Mouse (Mus musculus): ENCODE data around the gene Wfdc10.
"Not testable (repeated sequence)": the region's sequence is repeated elsewhere in the genome, so short reads cannot be mapped to it uniquely, and the experiment has no call there.

Wfdc10 gene

GRCm38 (mm10) chr2:164655858-164656257, at the start of gene Wfdc10:
TSS of gene Wfdc10 (plus strand) at chr2:164656046.
- no peak for DNase-seq

- no peak for DNase-seq
Measured at GRCm38 (mm10) chr2:164608781-164609180, 47.1 kb upstream of the Wfdc10 start.

- not testable (repeated sequence) for DNase-seq
Measured at GRCm38 (mm10) chr2:164613471-164613870, 42.4 kb upstream of the Wfdc10 start, which contains the start of the genes Wfdc6b and Wfdc8. TSS of gene Wfdc6b (plus strand) at chr2:164613522. TSS of gene Wfdc8 (minus strand) at chr2:164613626.

GRCm38 (mm10) chr2:164615386-164615785, 40.5 kb upstream of the Wfdc10 start:
- no peak for DNase-seq

GRCm38 (mm10) chr2:164619050-164619449, 36.8 kb upstream of the Wfdc10 start:
- DNase-seq: no peak

- no peak for DNase-seq
Measured at GRCm38 (mm10) chr2:164621775-164622174, 34.1 kb upstream of the Wfdc10 start.

- no peak for DNase-seq
Measured at GRCm38 (mm10) chr2:164635266-164635665, 20.6 kb upstream of the Wfdc10 start.

- no peak for DNase-seq
Measured at GRCm38 (mm10) chr2:164638696-164639095, 17.1 kb upstream of the Wfdc10 start, which contains the start of gene Wfdc16. TSS of gene Wfdc16 (minus strand) at chr2:164638796.

GRCm38 (mm10) chr2:164641129-164641528, 14.7 kb upstream of the Wfdc10 start:
- no peak for DNase-seq

GRCm38 (mm10) chr2:164641881-164642673, 13.8 kb upstream of the Wfdc10 start:
- peak; percentile 2 for DNase-seq

- DNase-seq: no peak
Measured at GRCm38 (mm10) chr2:164656483-164656882, 637 bp downstream of the Wfdc10 start, which contains the start of gene Wfdc9. TSS of gene Wfdc9 (minus strand) at chr2:164656583.

GRCm38 (mm10) chr2:164664851-164665250, 9.0 kb downstream of the Wfdc10 start:
- DNase-seq: no peak

- no peak for DNase-seq
Measured at GRCm38 (mm10) chr2:164670261-164670660, 14.4 kb downstream of the Wfdc10 start.

- DNase-seq: no peak
Measured at GRCm38 (mm10) chr2:164670938-164671337, 15.1 kb downstream of the Wfdc10 start.

GRCm38 (mm10) chr2:164673987-164674386, 18.1 kb downstream of the Wfdc10 start, which contains the start of gene Wfdc11:
TSS of gene Wfdc11 (minus strand) at chr2:164674087.
- DNase-seq: peak; percentile 14

- no peak for DNase-seq
Measured at GRCm38 (mm10) chr2:164676103-164676502, 20.3 kb downstream of the Wfdc10 start.

- no peak for DNase-seq
Measured at GRCm38 (mm10) chr2:164676916-164677685, 21.3 kb downstream of the Wfdc10 start.

- DNase-seq: peak; percentile 46
Measured at GRCm38 (mm10) chr2:164678848-164679625, 23.2 kb downstream of the Wfdc10 start.

GRCm38 (mm10) chr2:164679906-164680305, 24.1 kb downstream of the Wfdc10 start:
- DNase-seq: no peak

GRCm38 (mm10) chr2:164684807-164685206, 29.0 kb downstream of the Wfdc10 start, which contains the start of gene Wfdc13:
TSS of gene Wfdc13 (plus strand) at chr2:164685107.
- DNase-seq: no peak

- no peak for DNase-seq
Measured at GRCm38 (mm10) chr2:164698201-164698600, 42.4 kb downstream of the Wfdc10 start, which contains the start of gene Spint4. TSS of gene Spint4 (plus strand) at chr2:164698501.

GRCm38 (mm10) chr2:164700959-164701358, 45.1 kb downstream of the Wfdc10 start:
- DNase-seq: no peak

- DNase-seq: no peak
Measured at GRCm38 (mm10) chr2:164701761-164702160, 45.9 kb downstream of the Wfdc10 start.

Data from right cerebral cortex, adult 18-20 months (tissue).